Mouse (Mus musculus) hindbrain, embryonic 14.5 days (tissue): Measurements from ENCODE around the gene Rps15. TPM values are rescaled to one million over a fixed set of nuclear protein-coding genes. Genes with fewer than 3 reads are reported as not detected.

Experiments used
- ATAC-seq: fragments of 200-750 bp; cut with Nextera tagmentation; 2 replicates; pipeline ENCODE4 v1.8.0; 2017; ENCODE audit warnings: moderate number of reproducible peaks, mild to moderate bottlenecking, moderate TSS enrichment, moderate library complexity; ENCODE audit not compliant: low FRiP score
- DNase-seq: peaks from one replicate; pipeline ENCODE4 v3.0.0-alpha.2; 2015; ENCODE audit warnings: low spot score
- H3K27ac ChIP-seq: fragments of 300-500 bp; sonication (generic); 2 replicates; pipeline ENCODE4 v1.5.1; 2014; ENCODE audit warnings: mild to moderate bottlenecking, moderate library complexity
- H3K27me3 ChIP-seq: fragments of 300-500 bp; sonication (generic); 2 replicates; pipeline ENCODE4 v1.6.1; 2014; ENCODE audit warnings: mild to moderate bottlenecking, low read length, mixed read lengths; ENCODE audit not compliant: control insufficient read depth, insufficient read depth
- H3K36me3 ChIP-seq: fragments of 300-500 bp; sonication (generic); replicated peaks from 2 replicates; pipeline ENCODE4 v1.6.1; 2014; ENCODE audit not compliant: control insufficient read depth, insufficient read depth
- H3K4me1 ChIP-seq: fragments of 300-500 bp; sonication (generic); replicated peaks from 2 replicates; pipeline ENCODE4 v1.6.1; 2014; ENCODE audit warnings: antibody characterized with exemption, low read length, mixed read lengths; ENCODE audit not compliant: control insufficient read depth, insufficient read depth
- H3K4me2 ChIP-seq: fragments of 300-500 bp; sonication (generic); replicated peaks from 2 replicates; pipeline ENCODE4 v1.6.1; 2014; ENCODE audit warnings: mild to moderate bottlenecking, moderate library complexity
- H3K4me3 ChIP-seq: fragments of 300-500 bp; sonication (generic); replicated peaks from 2 replicates; pipeline ENCODE4 v1.5.1; 2014; ENCODE audit warnings: mild to moderate bottlenecking, low read length
- H3K9ac ChIP-seq: fragments of 300-500 bp; sonication (generic); 2 replicates; pipeline ENCODE4 v1.6.1; 2014
- H3K9me3 ChIP-seq: fragments of 300-500 bp; sonication (generic); 2 replicates; pipeline ENCODE4 v1.6.1; 2016; ENCODE audit warnings: low read length; ENCODE audit not compliant: control insufficient read depth
- WGBS: fragments of 180-500 bp; shearing (Covaris S2); extraction: QIAGEN DNeasy Blood & Tissue Kit; methylation state at CpG from one replicate; pipeline ENCODE4 v1.1.7; 2014; 5-methylcytosine and 5-hydroxymethylcytosine counted together
- polyA plus RNA-seq: library from polyadenylated mRNA; unstranded; fragments of >200 nt; fragmentation: Nextera tagmentation; extraction: Ambion mirVana; gene quantifications from 2 replicates; pipeline ENCODE4 v1.2.1, GENCODE M21; 2014

Gene Rps15
- polyA plus RNA-seq, 1 experiment from 2014 or later = 649 TPM

DNA sequence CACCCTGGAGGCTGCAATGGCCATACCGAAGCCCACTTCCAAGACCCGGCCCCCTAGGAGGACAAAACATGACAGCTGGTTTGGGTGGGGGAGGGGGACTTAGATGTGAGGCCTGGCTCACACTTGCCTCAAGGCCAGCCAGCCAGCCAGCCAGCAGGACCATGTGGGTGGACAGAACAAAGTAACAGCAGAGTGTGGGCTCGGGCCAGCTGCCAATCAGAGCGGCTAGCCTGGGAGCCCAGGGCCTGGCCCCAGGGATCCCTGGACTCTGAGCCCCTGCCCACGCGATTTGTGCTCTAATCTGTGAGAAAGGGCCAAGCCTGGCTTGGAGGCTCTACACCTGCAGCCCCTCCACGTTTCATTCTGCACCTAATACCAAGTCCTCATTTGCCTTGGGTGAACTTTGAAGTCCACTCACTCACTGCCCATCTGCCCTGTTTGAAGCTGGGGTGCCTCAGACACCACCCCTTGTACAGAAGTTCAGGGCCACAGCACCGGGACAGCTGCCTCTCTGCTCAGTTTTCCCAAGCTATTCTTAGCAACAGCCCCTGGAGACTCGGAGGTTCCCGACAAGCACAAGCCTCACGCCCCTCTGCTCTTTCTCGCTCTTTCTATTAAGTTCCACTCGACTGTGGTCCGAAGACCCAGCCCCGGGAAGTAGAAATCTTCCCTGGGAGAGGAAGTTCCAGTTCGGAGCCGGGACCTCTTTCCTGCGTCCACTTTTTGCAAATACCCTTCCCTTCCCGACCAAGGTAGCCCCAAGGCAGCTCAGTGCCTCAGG lies 32.2 kb upstream of the Rps15 start:
- Histone ChIP-seq H3K27me3 (no peaks in the 10 kb centered on the region), H3K4me2 (peak overlapping the region; percentile 86), H3K36me3 (peaks cover 42% of the 10 kb centered on the region), H3K27ac (peak overlapping the region; percentile 81), H3K9ac (peak overlapping the region; percentile 61), H3K9me3 (no peaks in the 10 kb centered on the region), H3K4me3 (peak overlapping the region; percentile 39), H3K4me1 (peaks cover 18% of the 10 kb centered on the region)
- ATAC-seq = no peak
- DNase-seq = no peak
- WGBS = 3% methylated on average over 19 of the region's 19 CpGs

- H3K9me3 ChIP-seq = no peaks in the 10 kb centered on the region
- H3K27me3 ChIP-seq = no peaks in the 10 kb centered on the region
- H3K4me3 ChIP-seq = peak within 1 kb of the TSS; percentile 39
- peaks cover 22% of the 10 kb centered on the region for H3K4me1 ChIP-seq
- H3K4me2 ChIP-seq = peak within 1 kb of the TSS; percentile 86
- peak; percentile 84 for ATAC-seq
- peaks cover 34% of the 10 kb centered on the region for H3K36me3 ChIP-seq
- peak within 1 kb of the TSS; percentile 81 for H3K27ac ChIP-seq
- H3K9ac ChIP-seq = peak within 1 kb of the TSS; percentile 61
- under 1% methylated on average over 46 of the region's 49 CpGs for WGBS
- DNase-seq = peak; percentile 88
Measured at GRCm38 (mm10) chr10:80260642-80261584, 31.3 kb upstream of the Rps15 start, which contains the start of the genes Gamt and Dazap1. Gene Gamt, minus strand, starts transcription at chr10:80261012. Gene Dazap1, plus strand, starts transcription at chr10:80261486.

DNA sequence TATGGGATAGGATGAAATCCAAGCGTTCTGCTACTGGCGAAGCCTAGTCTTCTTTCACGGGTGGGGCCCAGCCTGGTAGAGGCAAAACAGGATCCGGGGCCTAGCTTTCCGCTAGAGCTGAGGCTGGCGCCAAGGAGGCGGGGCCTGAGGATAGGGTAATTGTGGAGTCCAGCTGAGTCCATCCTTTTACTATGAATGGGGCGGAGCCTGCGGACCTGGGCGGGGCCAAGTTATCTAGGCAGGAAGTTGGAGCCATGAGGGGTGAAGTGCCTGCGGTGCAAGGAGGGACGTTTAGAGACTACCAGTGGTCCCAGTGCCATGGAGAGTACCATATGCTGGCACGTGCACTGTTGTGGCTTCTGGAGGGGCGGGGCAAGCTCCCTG lies 30.7 kb upstream of the Rps15 start:
- H3K4me2 ChIP-seq = peak overlapping the region; percentile 86
- WGBS = under 1% methylated on average over 14 of the region's 14 CpGs
- peak overlapping the region; percentile 39 for H3K4me3 ChIP-seq
- DNase-seq = peak; percentile 76
- peaks cover 29% of the 10 kb centered on the region for H3K4me1 ChIP-seq
- H3K27ac ChIP-seq = peak overlapping the region; percentile 81
- H3K36me3 ChIP-seq = peaks cover 27% of the 10 kb centered on the region
- peak overlapping the region; percentile 61 for H3K9ac ChIP-seq
- H3K9me3 ChIP-seq = no peaks in the 10 kb centered on the region
- peak; percentile 41 for ATAC-seq
- no peaks in the 10 kb centered on the region for H3K27me3 ChIP-seq

DNA sequence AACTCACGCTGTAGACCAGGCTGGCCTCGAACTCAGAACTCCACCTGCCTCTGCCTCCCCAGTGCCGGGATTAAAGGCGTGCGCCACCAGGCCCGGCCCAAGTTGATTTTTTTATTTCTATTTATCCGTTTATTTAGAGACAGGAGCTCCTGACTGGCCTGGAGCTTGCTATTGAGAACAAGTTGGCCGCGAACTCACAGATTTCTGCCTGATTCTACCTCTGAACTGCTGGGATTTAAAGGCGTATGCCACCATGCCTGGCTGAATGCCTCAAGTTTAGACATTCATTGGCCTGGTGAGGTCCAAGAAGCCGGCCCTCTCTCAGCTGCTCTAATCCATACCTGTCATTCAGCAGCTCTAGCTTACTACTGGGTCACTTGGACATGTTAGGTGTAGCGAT lies 30.1 kb upstream of the Rps15 start:
- H3K4me3 ChIP-seq = 0 out of 2 replicates have a peak overlapping the region, but pooled peaks have one; percentile 39
- H3K4me2 ChIP-seq = peak overlapping the region; percentile 86
- DNase-seq (no peak), ATAC-seq (no peak)
- peaks cover 21% of the 10 kb centered on the region for H3K36me3 ChIP-seq
- peaks cover 35% of the 10 kb centered on the region for H3K4me1 ChIP-seq
- H3K9ac ChIP-seq = no peak overlapping the region
- WGBS = 79% methylated on average over 12 of the region's 12 CpGs
- no peaks in the 10 kb centered on the region for H3K27me3 ChIP-seq
- H3K9me3 ChIP-seq = no peaks in the 10 kb centered on the region
- peak overlapping the region; percentile 44; the same call in 1 of the 2 replicates for H3K27ac ChIP-seq

DNA sequence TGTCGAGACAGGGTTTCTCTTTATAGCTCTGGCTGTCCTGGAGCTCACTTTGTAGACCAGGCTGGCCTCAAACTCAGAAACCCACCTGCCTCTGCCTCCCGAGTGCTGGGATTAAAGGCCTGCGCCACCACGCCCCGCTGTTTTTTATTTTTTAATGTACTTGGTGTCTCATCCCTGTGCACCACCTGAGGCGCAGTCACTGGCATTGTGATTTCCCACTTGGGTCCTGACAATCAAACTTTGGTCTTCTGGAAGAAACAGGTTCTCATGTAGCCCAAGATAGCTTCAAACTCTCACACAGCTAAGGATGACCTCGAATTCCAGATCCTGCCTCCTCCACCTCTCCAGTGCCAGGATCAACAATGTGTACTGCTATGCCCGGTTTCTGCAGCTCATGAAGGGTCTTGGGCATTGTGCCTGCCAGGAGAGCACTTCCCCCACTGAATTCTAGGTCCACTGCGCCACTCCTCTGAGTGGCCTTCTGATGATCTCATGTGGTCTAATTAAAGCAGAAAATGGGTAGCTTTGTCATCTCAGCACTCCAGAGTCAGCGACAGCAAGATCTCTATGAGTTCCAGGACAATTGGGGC lies 29.4 kb upstream of the Rps15 start:
- Histone ChIP-seq H3K9ac (no peak overlapping the region), H3K36me3 (peaks cover 20% of the 10 kb centered on the region), H3K27ac (no peak overlapping the region), H3K4me3 (no peak overlapping the region), H3K4me1 (peaks cover 42% of the 10 kb centered on the region), H3K4me2 (no peak overlapping the region), H3K27me3 (no peaks in the 10 kb centered on the region), H3K9me3 (no peaks in the 10 kb centered on the region)
- 95% methylated on average over 10 of the region's 10 CpGs for WGBS
- DNase-seq (no peak), ATAC-seq (no peak)

DNA sequence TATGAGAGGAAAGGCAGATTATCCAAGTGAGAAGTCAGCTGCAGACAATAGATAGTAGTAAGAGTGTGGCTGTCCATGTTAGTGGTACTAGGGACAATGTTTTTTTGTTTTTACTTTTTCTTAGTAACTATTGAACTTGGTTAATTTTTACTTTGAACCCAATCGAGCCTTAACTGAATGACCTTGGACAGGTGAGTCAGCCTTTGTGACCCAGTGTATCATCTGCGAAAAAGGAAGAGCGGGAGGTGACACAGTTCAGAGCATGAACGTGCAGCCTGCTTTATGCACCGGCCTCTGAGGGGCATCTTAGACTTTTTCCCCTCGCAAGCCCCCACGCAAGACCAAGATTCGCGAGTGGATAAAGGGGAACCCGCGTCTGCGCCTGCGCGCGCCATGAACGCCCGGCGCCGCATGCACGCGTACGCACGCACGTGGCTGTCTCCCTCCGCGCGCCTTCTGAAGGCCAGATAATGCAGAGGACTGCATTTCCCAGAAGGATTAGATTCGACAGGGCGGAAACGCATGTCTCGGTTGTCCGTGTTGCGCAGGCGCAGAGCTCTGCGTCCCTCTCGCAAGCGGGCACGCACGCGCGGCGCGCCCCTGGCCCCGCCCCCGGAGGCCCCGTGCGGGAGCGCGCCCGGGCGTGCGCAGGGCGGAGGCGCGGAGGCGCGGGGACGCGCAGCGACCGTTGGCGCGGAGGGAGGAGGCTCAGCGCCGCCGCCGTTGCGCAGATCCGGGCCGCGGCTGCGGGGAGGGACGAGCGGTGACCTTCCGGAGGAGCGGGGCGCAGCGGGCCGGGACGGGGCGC lies 27.7 kb upstream of the Rps15 start:
- WGBS = 3% methylated on average over 53 of the region's 81 CpGs
- Histone ChIP-seq H3K4me3 (peak overlapping the region; percentile 60), H3K27me3 (no peaks in the 10 kb centered on the region), H3K4me2 (peak overlapping the region; percentile 60), H3K9ac (peak overlapping the region; percentile 88), H3K27ac (peak overlapping the region; percentile 56), H3K9me3 (no peaks in the 10 kb centered on the region), H3K36me3 (peaks cover 10% of the 10 kb centered on the region), H3K4me1 (peaks cover 48% of the 10 kb centered on the region)
- ATAC-seq (peak; percentile 78), DNase-seq (peak; percentile 99)

DNA sequence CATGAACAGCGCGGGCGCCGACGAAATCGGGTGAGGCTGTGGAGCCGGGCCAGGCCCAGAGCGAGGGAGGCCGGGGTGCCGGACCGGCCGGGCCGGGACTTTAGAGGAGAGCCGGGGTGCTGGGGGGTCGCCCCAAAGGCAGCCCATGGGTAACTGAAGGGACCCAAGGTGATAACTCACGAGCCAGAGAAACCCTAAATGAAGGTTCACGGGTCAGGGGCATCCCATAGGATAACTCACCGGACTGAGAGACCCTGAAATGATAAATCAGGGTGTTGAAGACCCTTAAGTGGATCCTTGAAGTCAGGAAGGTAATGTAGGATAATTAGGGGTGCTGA lies 27.1 kb upstream of the Rps15 start:
- Histone ChIP-seq H3K36me3 (peaks cover 10% of the 10 kb centered on the region), H3K27ac (peak overlapping the region; percentile 56; the same call in 1 of the 2 replicates), H3K4me2 (peak overlapping the region; percentile 60), H3K9ac (peak overlapping the region; percentile 88), H3K27me3 (no peaks in the 10 kb centered on the region), H3K9me3 (no peaks in the 10 kb centered on the region), H3K4me1 (peaks cover 44% of the 10 kb centered on the region), H3K4me3 (peak overlapping the region; percentile 60)
- WGBS = 1% methylated on average over 18 of the region's 18 CpGs
- DNase-seq = no peak
- ATAC-seq = no peak; the same call in 1 of the 2 replicates

DNA sequence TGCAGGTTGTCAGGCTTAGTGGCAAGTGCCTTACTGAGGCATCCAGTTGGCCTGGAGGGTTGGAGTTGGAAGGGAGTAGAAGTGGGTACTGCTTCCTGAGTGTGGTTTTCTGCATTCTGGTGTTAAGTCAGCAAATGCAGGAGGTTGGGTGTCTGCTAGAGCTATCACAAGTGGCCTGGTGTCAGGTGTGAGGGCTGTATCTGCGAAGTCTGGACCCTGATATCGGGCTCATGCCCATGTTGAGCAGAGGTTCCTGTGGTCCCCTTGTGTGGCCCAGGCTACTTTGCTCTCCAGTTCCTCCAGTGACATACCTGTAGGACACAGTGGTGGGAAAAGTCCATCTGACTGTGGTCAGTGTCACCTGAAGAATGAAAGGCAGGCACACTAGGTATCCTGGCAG lies 22.2 kb upstream of the Rps15 start:
- Histone ChIP-seq H3K9ac (no peak overlapping the region), H3K27me3 (no peaks in the 10 kb centered on the region), H3K4me3 (no peak overlapping the region), H3K27ac (no peak overlapping the region), H3K9me3 (no peaks in the 10 kb centered on the region), H3K36me3 (peaks cover 23% of the 10 kb centered on the region), H3K4me2 (no peak overlapping the region), H3K4me1 (peaks cover 48% of the 10 kb centered on the region)
- ATAC-seq = no peak
- WGBS = 98% methylated on average over 2 of the region's 2 CpGs
- DNase-seq = no peak
